Mouse (Mus musculus) midbrain, embryonic 11.5 days (tissue): ENCODE data around the gene Shisa4. TPM values are rescaled to one million over a fixed set of nuclear protein-coding genes. Genes with fewer than 3 reads are reported as not detected.

Experiments
- ATAC-seq: fragments of 200-750 bp; cut with Nextera tagmentation; 2 replicates; pipeline ENCODE4 v1.8.0; 2017; ENCODE audit warnings: moderate TSS enrichment, moderate library complexity; ENCODE audit not compliant: low FRiP score
- DNase-seq: peaks from one replicate; pipeline ENCODE4 v3.0.0; 2015; ENCODE audit warnings: low spot score; ENCODE audit errors: missing footprints
- H3K27ac ChIP-seq: fragments of 300-500 bp; sonication (generic); 2 replicates; pipeline ENCODE4 v1.5.1; 2014; ENCODE audit warnings: low read depth, low read length
- H3K27me3 ChIP-seq: fragments of 300-500 bp; sonication (generic); 2 replicates; pipeline ENCODE4 v1.6.1; 2014; ENCODE audit warnings: mild to moderate bottlenecking, low read length, moderate library complexity, mixed read lengths; ENCODE audit not compliant: control insufficient read depth, insufficient read depth
- H3K36me3 ChIP-seq: fragments of 300-500 bp; sonication (generic); 2 replicates; pipeline ENCODE4 v1.6.1; 2014; ENCODE audit warnings: mild to moderate bottlenecking, low read length, moderate library complexity, mixed read lengths; ENCODE audit not compliant: control insufficient read depth, insufficient read depth
- H3K4me1 ChIP-seq: fragments of 300-500 bp; sonication (generic); 2 replicates; pipeline ENCODE4 v1.6.1; 2014; ENCODE audit warnings: low read length; ENCODE audit not compliant: control insufficient read depth, insufficient read depth
- H3K4me2 ChIP-seq: fragments of 300-500 bp; sonication (generic); 2 replicates; pipeline ENCODE4 v1.6.1; 2014; ENCODE audit warnings: mild to moderate bottlenecking, moderate library complexity
- H3K4me3 ChIP-seq: fragments of 300-500 bp; sonication (generic); 2 replicates; pipeline ENCODE4 v1.5.1; 2014; ENCODE audit warnings: low read depth, low read length
- H3K9ac ChIP-seq: fragments of 300-500 bp; sonication (generic); 2 replicates; pipeline ENCODE4 v1.6.1; 2014; ENCODE audit warnings: low read length
- H3K9me3 ChIP-seq: fragments of 300-500 bp; sonication (generic); 2 replicates; pipeline ENCODE4 v1.6.1; 2016; ENCODE audit warnings: low read length; ENCODE audit not compliant: control insufficient read depth
- WGBS: fragments of 180-500 bp; shearing (Covaris S2); extraction: QIAGEN DNeasy Blood & Tissue Kit; methylation state at CpG from one replicate; pipeline ENCODE4 v1.1.7; 2014; 5-methylcytosine and 5-hydroxymethylcytosine counted together
- polyA plus RNA-seq: library from polyadenylated mRNA; unstranded; fragments of >200 nt; fragmentation: Nextera tagmentation; extraction: Ambion mirVana; gene quantifications from 2 replicates; pipeline ENCODE4 v1.2.1, GENCODE M21; 2014

Gene Shisa4
- 46.5 and 47.2 TPM in 2 replicates for polyA plus RNA-seq

DNA sequence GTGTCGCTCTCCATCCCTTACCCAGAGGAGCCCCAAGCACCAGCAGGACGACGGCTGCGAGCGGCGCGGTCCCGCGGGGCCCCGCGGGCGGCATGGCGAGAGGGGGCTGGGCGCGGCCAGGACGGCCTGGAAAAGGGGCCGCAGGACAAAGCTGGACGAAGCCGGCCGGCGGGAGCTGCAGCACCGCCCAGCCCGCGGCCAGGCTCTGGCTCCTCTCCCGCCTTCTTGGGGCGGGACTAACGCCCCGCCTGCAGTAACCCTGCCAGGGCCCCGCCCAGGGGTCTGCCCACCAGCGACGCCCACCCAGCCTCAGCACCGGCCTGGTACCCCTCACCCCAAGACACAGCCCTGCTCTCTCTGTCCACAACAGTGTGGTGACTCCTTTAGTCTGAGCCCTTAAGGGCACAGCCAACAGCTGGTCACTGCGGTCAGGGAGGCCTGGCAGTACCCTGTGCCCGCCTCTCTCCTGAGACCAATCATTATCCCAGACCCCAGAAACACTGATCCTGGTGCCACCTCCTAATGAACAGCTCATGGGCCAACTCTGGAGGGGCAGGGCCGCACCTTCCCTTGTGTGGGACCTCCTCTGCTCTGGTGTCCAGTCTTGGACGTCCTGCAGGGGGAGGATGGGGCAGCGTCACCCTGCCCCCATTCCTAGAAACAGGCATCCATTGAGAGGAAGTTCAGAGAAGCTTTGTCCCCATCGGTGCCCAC, at the start of gene Shisa4:
Gene Shisa4, minus strand, starts transcription at position 370 of the 714 bp plus-strand sequence.
- peak within 1 kb of the TSS; percentile 54 for H3K27ac ChIP-seq
- peaks cover 21% of the 10 kb centered on the region for H3K4me1 ChIP-seq
- DNase-seq (peak; percentile 98), ATAC-seq (peak; percentile 95)
- WGBS = under 1% methylated on average over 38 of the region's 38 CpGs
- H3K36me3 ChIP-seq = no peaks in the 10 kb centered on the region
- H3K4me2 ChIP-seq = peak within 1 kb of the TSS; percentile 92
- no peaks in the 10 kb centered on the region for H3K27me3 ChIP-seq
- H3K9ac ChIP-seq = peak within 1 kb of the TSS; percentile 94
- no peaks in the 10 kb centered on the region for H3K9me3 ChIP-seq
- peak within 1 kb of the TSS; percentile 71 for H3K4me3 ChIP-seq

DNA sequence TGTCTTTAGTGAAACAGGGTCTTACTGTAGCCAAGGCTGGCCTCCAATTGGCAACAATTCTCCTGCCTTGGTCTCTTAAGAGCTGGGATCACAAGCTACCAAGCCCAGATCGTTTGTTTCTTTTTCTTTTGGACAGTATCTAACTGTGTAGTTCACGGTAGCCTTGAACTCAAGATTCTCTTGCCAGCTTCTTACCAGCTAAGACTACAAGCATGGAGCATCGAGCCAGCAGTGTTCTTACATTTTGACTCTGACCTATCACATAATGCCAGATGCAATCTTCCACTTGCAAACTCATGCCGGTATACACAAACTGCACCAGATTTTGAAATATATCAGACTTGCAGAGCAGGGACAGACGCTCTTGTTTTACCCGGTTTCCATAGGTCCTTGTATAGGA, 47.7 kb upstream of the Shisa4 start:
- 90% methylated on average over 6 of the region's 6 CpGs for WGBS

DNA sequence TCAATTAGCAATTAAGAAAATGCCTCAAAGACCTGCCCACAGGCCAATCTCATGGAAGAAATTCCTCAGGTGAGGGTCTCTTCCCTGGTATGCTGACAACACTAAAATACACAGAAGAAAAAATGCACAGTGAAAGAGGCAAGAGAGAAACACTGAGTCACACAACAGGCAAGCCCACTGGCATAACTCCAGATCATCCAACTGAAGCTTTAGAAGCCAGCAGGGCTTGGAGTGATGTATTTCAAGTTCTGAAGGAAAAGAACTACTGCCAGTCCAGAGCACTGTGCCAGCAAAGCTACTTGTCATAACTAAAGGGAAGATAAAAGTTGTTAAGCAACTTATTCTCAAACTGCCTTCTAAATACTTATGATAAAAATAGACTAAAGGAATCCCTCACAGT, 39.0 kb upstream of the Shisa4 start:
- Histone ChIP-seq H3K4me2 (no peak overlapping the region), H3K27me3 (no peaks in the 10 kb centered on the region), H3K27ac (no peak overlapping the region), H3K4me1 (no peaks in the 10 kb centered on the region), H3K9me3 (no peaks in the 10 kb centered on the region), H3K36me3 (peaks cover 51% of the 10 kb centered on the region), H3K9ac (no peak overlapping the region), H3K4me3 (no peak overlapping the region)
- ATAC-seq (no peak), DNase-seq (no peak)

More for the DNA sequence above, 47.7 kb upstream of the Shisa4 start:
- ATAC-seq = no peak
- Histone ChIP-seq H3K9ac (no peak overlapping the region), H3K4me1 (peaks cover 1% of the 10 kb centered on the region), H3K36me3 (peaks cover 23% of the 10 kb centered on the region; the same call in 1 of the 2 replicates), H3K4me2 (no peak overlapping the region), H3K9me3 (no peaks in the 10 kb centered on the region), H3K27ac (no peak overlapping the region), H3K27me3 (no peaks in the 10 kb centered on the region), H3K4me3 (no peak overlapping the region)
- DNase-seq = peak; percentile 28

DNA sequence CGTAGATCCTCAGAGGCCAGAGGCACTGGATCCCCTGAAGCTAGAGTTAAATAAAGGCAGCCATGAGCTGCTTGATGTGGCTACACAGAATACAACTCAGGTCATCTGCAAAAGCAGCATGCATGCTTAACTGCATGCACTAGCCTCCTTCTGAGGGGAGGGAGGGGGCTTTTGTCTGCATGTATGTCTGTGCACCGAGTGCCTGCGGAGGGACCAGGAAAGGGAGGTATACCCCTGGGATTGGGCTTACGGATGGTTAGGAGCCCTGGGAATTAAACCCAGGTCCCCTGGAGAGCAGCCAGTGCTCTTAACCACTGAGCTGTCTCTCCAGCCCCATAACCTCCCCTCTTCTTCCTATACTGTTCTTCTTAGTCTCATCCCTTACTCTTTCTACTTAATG, 37.1 kb upstream of the Shisa4 start:
- Histone ChIP-seq H3K9ac (no peak overlapping the region), H3K4me3 (no peak overlapping the region), H3K36me3 (peaks cover 53% of the 10 kb centered on the region), H3K27ac (no peak overlapping the region), H3K27me3 (no peaks in the 10 kb centered on the region), H3K9me3 (no peaks in the 10 kb centered on the region), H3K4me1 (no peaks in the 10 kb centered on the region), H3K4me2 (no peak overlapping the region)
- DNase-seq (no peak), ATAC-seq (no peak)
- 94% methylated on average over 4 of the region's 4 CpGs for WGBS

DNA sequence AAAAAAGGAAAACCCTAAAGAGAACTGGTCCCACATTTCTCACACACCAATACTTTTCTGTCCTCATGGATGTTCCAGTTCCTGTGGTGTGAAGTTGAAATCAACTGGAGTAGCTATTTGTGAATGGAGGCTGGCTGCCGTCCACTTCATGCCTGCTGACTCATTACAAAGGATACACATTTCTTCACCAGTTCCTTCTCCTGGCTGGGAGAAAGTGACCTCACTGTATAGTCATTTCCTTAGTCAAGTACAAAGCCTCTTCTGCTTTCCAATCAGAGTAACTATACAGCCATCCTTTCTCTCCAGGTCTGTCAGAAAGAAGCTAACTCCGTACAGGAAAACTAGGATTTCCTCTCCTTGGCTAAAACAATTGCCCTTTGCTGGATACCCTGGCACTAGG, 35.9 kb upstream of the Shisa4 start:
- no peak overlapping the region for H3K27ac ChIP-seq
- peaks cover 53% of the 10 kb centered on the region for H3K36me3 ChIP-seq
- H3K9me3 ChIP-seq = no peaks in the 10 kb centered on the region
- no peak overlapping the region for H3K4me2 ChIP-seq
- no peaks in the 10 kb centered on the region for H3K27me3 ChIP-seq
- H3K4me3 ChIP-seq = no peak overlapping the region
- WGBS = 94% methylated on average over 2 of the region's 2 CpGs
- H3K9ac ChIP-seq = no peak overlapping the region
- DNase-seq (no peak), ATAC-seq (no peak)
- H3K4me1 ChIP-seq = no peaks in the 10 kb centered on the region

DNA sequence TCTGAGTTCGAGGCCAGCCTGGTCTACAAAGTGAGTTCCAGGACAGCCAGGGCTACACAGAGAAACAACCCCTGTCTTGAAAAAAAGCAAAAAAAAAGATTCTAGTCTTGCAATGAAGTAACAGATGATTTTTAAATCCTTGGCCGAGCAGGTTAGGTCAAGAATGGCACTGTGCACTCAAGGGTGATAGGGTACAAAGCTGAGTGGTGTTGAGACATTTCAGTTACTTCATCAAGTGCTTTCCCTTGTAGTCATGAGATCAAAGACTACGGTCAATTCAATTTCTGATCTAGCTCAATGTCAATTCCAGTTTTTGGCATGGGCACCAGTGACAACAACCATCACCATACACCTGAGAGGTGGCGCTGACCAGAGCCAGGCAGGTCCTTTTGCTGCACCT, 33.9 kb upstream of the Shisa4 start:
- no peak overlapping the region for H3K27ac ChIP-seq
- no peak for DNase-seq
- H3K27me3 ChIP-seq = no peaks in the 10 kb centered on the region
- no peak overlapping the region for H3K4me3 ChIP-seq
- no peaks in the 10 kb centered on the region for H3K9me3 ChIP-seq
- H3K4me2 ChIP-seq = no peak overlapping the region
- 95% methylated on average over 4 of the region's 4 CpGs for WGBS
- H3K9ac ChIP-seq = no peak overlapping the region
- ATAC-seq = no peak
- H3K4me1 ChIP-seq = no peaks in the 10 kb centered on the region
- peaks cover 49% of the 10 kb centered on the region for H3K36me3 ChIP-seq

DNA sequence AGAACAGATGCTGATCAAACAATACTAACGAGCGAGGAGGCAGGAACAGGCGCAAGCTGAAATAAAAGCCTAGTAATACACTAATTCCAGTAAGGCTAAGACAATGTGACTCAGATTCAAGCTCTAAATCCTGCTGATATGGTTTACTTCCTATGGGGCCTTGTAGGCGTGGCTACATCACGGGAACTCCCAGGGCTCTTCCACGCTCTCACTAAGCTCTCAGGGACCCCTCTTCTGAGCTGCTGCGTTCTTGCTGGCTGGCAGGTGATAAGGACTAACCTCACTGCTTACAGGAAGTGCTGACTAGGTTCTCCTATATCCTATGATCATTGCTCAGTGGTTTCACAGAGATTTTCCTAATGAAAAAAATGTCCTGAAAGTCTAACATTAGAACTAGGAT, 30.3 kb upstream of the Shisa4 start:
- WGBS = 94% methylated on average over 7 of the region's 7 CpGs
- Histone ChIP-seq H3K4me2 (no peak overlapping the region), H3K4me3 (no peak overlapping the region), H3K27ac (no peak overlapping the region), H3K4me1 (no peaks in the 10 kb centered on the region), H3K9me3 (no peaks in the 10 kb centered on the region), H3K27me3 (no peaks in the 10 kb centered on the region), H3K9ac (no peak overlapping the region), H3K36me3 (peaks cover 45% of the 10 kb centered on the region)
- ATAC-seq = no peak
- no peak for DNase-seq

DNA sequence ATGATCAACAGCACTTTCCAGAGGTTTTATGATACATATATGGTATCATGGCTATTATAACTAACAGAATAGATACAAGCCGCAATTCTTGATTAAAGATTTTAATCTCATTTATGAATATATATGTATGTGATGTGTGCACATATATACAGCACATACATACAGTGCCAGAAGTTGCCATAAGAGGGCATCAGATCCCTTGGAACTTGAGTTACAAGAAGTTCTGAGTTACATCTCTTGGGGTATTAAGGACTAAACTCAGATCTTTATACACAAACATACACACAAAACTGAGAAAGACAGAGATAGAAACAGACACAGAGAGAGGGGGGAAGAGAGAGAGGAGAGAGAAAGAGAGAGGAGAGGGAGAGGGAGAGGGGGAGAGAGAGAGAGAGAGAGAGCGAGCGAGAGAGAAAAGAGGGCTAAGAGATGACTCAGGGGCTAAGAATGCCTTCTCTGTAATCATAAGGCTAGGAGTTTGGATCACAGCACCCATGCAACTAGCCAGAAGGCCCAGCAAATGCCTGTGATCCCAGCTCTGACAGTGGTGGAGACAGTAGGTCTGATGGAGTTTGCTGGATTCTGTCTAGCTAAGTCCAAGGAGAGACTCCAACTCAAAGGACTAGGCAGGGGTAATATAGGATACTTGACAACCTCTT, 26.5 kb upstream of the Shisa4 start:
- no peaks in the 10 kb centered on the region for H3K4me1 ChIP-seq
- no peaks in the 10 kb centered on the region for H3K27me3 ChIP-seq
- H3K9me3 ChIP-seq = no peaks in the 10 kb centered on the region
- H3K4me2 ChIP-seq = no peak overlapping the region
- ATAC-seq (no peak), DNase-seq (no peak)
- peaks cover 37% of the 10 kb centered on the region for H3K36me3 ChIP-seq
- H3K27ac ChIP-seq = no peak overlapping the region
- H3K9ac ChIP-seq = no peak overlapping the region
- 94% methylated on average over 3 of the region's 3 CpGs for WGBS
- H3K4me3 ChIP-seq = no peak overlapping the region

DNA sequence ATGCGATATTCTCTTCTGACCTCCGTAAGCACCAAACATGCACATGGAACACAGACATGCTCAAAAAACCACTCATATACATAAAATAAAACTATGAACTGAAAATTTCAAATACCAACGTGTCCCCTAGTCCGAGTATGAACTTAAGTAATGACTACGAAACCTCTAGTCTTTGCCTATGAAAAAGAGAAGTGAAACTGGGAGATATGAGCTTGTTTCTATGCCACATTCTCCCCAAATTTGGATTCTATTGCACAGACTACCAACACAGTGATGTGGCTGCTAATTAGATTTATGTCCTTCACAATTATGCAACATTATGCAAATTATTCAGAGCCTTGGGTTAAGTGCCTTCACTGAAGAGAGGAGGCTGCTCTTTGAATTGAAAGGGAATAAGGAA, 24.4 kb upstream of the Shisa4 start:
- WGBS = 98% methylated on average over 5 of the region's 5 CpGs
- no peak overlapping the region for H3K27ac ChIP-seq
- H3K36me3 ChIP-seq = peaks cover 32% of the 10 kb centered on the region

More for the DNA sequence above, 24.4 kb upstream of the Shisa4 start:
- DNase-seq = no peak
- Histone ChIP-seq H3K9me3 (no peaks in the 10 kb centered on the region), H3K4me3 (no peak overlapping the region), H3K4me1 (no peaks in the 10 kb centered on the region), H3K27me3 (no peaks in the 10 kb centered on the region), H3K9ac (no peak overlapping the region), H3K4me2 (no peak overlapping the region)
- ATAC-seq = no peak
